Mouse (Mus musculus) cerebellum, adult 9-11 months (tissue): ENCODE results near the gene Acap1.

Experiments used
- DNase-seq: peaks from one replicate; pipeline ENCODE4 v3.0.0; 2022

Acap1 gene

GRCm38 (mm10) chr11:69901406-69901846 is 6.1 kb upstream of the Acap1 start:
- peak; percentile 98 for DNase-seq

- DNase-seq, result peak; percentile 93
Observed at GRCm38 (mm10) chr11:69900471-69901405, 5.4 kb upstream of the Acap1 start, which contains the start of the genes 2810408A11Rik and Neurl4. Gene 2810408A11Rik (minus strand): TSS chr11:69900987. Gene Neurl4 (plus strand): TSS chr11:69901072.

- peak; percentile 55 for DNase-seq
Observed at GRCm38 (mm10) chr11:69899870-69900269, 4.5 kb upstream of the Acap1 start.

GRCm38 (mm10) chr11:69894671-69895070 is 668 bp downstream of the Acap1 start:
- no peak for DNase-seq

- DNase-seq, result no peak
Observed at GRCm38 (mm10) chr11:69891482-69891881, 3.9 kb downstream of the Acap1 start.

- DNase-seq, result no peak
Observed at GRCm38 (mm10) chr11:69886907-69887635, 8.3 kb downstream of the Acap1 start.

GRCm38 (mm10) chr11:69884663-69885062 is 10.7 kb downstream of the Acap1 start:
- no peak for DNase-seq

- DNase-seq, result no peak
Observed at GRCm38 (mm10) chr11:69884240-69884639, 11.1 kb downstream of the Acap1 start.

GRCm38 (mm10) chr11:69883527-69884151 is 11.7 kb downstream of the Acap1 start:
- peak; percentile 22 for DNase-seq

GRCm38 (mm10) chr11:69883066-69883465 is 12.3 kb downstream of the Acap1 start:
- peak; percentile 39 for DNase-seq

- peak; percentile 31 for DNase-seq
Observed at GRCm38 (mm10) chr11:69881787-69882670, 13.3 kb downstream of the Acap1 start.

GRCm38 (mm10) chr11:69880853-69881603 is 14.3 kb downstream of the Acap1 start, which contains the start of gene Kctd11:
Gene Kctd11 (minus strand): TSS chr11:69881406.
- peak; percentile 82 for DNase-seq

- peak; percentile 57 for DNase-seq
Observed at GRCm38 (mm10) chr11:69880506-69880852, 14.9 kb downstream of the Acap1 start.

GRCm38 (mm10) chr11:69879711-69880110 is 15.6 kb downstream of the Acap1 start:
- DNase-seq, result no peak

- no peak for DNase-seq
Observed at GRCm38 (mm10) chr11:69878952-69879351, 16.4 kb downstream of the Acap1 start.

- no peak for DNase-seq
Observed at GRCm38 (mm10) chr11:69878399-69878798, 16.9 kb downstream of the Acap1 start.

- DNase-seq, result no peak
Observed at GRCm38 (mm10) chr11:69877878-69878277, 17.5 kb downstream of the Acap1 start, which contains the start of gene Tmem95. Gene Tmem95 (minus strand): TSS chr11:69878018.

- peak; percentile 83 for DNase-seq
Observed at GRCm38 (mm10) chr11:69876867-69877266, 18.5 kb downstream of the Acap1 start.

- no peak for DNase-seq
Observed at GRCm38 (mm10) chr11:69876186-69876585, 19.2 kb downstream of the Acap1 start.

GRCm38 (mm10) chr11:69872451-69872850 is 22.9 kb downstream of the Acap1 start:
- no peak for DNase-seq

- no peak for DNase-seq
Observed at GRCm38 (mm10) chr11:69871822-69872221, 23.5 kb downstream of the Acap1 start.
